Mouse (Mus musculus): ENCODE measurements at regions not wholly inside any gene's neighbourhood (a gene's known extent, or its start where the extent isn't known, plus 50 kb on each side); places are given as distances from the start of the nearest gene placed in this dataset.

- DNase-seq (ENCODE audit: low read depth) = no peak
Observed at GRCm38 (mm10) chr8:109012655-109013054, 481.2 kb upstream of the Pmfbp1 start.

DNA sequence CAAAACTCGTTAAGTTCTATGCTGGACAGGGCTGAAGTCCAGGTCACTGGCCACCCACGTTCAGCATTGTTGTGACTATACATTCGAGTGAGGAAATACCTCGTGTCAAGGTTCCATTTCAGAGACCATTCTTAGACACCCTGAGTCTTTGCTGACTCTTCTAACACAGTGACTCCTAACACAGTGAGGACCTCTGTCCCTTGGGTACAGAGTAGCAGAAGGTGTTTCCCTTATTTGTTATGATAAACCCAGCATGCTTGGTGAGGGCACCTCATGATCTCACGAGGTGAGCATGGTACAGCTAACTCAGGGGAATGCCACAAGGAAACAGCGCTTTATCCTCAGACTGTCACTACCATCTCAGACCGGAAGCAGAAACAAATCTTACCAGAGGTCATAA is 480.2 kb upstream of the Pmfbp1 start:
- no peak for DNase-seq (ENCODE audit: low read depth)

DNA sequence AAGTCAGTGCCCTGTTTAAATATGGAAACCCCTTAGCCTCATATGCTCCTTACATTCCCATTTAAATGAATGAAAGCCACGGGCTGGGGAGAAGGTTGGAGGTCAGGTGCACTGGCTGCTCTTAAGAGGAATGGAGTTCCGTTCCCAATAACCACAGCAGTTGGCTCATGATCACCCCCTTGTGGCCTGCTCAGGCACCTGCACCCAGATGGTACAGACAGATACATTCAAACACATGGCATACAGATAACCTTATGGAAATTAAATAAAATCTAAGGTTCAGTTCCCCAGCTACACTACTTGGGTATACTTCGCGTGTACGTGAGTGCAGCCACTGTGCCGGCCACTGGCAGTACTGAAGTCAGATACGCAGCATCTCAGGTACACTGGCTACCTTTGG is 479.1 kb upstream of the Pmfbp1 start:
- peak; percentile 17 for DNase-seq (ENCODE audit: low read depth)

DNA sequence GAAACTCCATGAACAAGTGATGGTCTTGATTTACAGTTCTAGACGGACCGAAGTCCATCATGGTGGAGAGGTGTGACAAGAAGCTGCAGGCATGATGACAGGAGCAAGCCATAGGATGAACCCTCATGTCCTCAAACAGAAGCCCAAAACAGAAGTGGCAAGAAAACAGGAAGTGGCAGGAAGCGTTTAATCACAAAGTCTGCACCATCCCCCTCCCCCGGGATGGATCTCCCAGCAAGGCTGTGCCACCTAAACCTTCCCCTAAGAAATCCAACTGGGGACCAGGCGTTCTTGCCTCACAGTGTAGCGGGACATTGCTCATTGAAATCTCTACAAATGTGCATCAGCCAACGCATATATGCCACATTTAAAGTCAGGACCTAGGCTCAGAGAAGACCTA is 474.3 kb upstream of the Pmfbp1 start:
- no peak for DNase-seq (ENCODE audit: low read depth)

DNA sequence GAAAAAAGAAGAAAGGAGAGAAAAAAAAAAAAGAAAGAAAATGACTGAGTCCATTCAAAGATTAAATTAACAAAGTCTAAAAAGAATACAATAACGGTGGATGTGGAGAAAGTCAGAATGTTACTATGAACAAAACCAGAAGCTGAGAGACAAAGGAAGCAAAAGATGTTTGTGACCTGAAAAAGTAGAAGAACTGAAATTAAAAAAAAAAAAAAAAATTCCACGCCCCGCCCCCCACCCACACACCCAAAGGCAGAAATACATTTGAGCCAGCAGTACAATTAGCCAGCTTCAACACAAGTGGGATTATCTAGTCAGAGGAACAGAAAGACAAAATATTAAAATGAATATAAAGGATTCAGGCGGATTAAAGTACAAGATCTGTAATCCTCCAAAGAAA is 473.7 kb upstream of the Pmfbp1 start:
- no peak for DNase-seq (ENCODE audit: low read depth)

DNA sequence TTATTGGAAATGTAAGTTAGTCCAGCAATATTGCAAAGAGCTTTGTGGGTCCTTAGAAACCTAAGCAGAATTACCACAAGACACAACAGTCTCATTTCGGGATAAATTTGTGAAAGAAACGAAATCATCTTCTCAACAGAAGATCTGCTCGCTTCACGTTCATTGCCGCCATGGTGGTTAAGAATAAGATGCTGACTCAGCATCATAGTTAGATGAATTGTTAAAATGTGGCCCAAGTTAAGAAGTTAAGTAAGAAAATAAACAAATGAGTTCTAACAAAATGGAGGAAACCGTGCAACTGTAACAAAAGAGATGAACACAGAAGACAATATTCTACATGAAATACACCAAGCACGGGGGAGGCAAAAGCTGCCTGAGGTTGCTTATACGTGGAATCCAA is 465.9 kb upstream of the Pmfbp1 start:
- no peak for DNase-seq (ENCODE audit: low read depth)

DNA sequence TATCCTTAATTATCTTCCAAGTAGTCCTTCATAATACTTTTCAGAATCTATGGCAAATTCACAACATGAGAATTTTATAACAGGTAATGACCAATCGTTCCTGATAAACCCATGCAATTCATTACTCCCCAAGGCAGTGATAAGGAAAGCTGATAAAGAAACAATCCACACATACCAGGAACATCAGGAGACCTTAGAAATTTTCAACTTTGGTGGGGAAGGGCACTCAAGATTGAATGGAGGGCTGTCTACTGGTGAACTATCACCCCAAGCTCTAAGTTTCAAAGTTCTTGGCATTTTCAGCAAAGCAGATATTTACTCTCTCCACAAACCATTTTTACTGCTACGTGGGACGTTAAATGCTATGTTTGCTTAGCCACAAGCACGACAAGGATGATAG is 440.2 kb upstream of the Pmfbp1 start:
- no peak for DNase-seq (ENCODE audit: low read depth)

- no peak for DNase-seq (ENCODE audit: low read depth)
Observed at GRCm38 (mm10) chr8:109059152-109059551, 434.7 kb upstream of the Pmfbp1 start.

GRCm38 (mm10) chr8:109062376-109062775 is 431.5 kb upstream of the Pmfbp1 start:
- no peak for DNase-seq (ENCODE audit: low read depth)

DNA sequence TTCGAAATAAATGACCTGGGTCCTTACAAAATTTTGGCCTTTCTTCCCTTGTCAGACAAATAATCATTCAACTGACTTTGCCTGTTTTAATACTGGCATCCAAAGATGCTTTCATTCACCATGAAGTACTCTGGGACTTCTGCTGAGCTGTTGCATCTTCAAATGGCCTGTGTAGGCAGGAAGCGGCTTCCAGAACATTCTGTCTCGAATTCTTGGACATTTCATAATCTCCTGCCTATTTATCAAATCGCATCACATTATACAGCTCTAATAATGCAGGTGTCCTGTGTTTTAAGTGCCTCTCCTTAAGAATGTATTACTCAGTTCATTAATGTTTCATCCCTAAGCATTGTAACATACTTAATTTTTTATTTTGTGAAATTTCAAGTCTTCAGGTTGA is 420.1 kb upstream of the Pmfbp1 start:
- DNase-seq (ENCODE audit: low read depth) = no peak

DNA sequence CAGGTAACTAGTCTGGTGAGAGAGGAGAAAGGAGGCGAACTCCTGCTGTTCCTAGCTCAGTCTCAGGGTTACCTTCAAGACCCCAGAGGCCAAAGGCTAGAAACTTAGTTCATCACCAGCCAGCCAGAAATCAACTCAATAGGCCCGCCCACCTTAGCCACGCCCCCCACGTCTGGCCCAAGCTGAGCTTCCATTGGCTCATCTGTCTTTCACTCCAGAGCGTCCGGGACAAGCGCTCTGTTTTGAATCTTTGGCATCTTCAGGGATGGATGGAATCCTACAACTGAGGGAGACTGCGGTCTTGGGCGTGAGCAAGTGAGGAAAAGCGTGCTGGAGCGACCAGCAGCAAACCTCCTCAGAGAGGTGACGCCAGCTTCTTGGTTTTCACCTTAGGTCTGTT is 418.8 kb upstream of the Pmfbp1 start:
- DNase-seq (ENCODE audit: low read depth) = peak; percentile 1

DNA sequence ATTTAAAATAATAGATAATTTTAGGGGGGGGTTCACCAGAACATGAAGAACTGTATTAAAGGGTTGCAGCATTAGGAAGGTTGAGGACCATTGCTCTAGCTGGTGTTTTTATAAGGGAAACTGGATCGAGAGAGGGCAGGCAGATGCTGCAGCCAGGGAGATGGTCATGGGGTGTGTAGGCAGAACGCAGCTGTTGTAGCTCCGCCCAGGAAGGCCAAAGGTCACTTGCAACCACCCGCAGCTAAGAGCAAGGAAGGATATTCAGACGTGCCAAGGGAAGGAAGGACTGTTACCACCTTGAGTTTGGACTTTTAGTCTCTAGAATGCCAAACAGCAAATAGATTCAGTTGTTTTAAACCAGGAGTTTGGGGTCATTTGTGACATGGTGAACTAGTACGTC is 414.6 kb upstream of the Pmfbp1 start:
- DNase-seq (ENCODE audit: low read depth) = no peak

GRCm38 (mm10) chr8:109081295-109081694 is 412.5 kb upstream of the Pmfbp1 start:
- DNase-seq (ENCODE audit: low read depth) = no peak

DNA sequence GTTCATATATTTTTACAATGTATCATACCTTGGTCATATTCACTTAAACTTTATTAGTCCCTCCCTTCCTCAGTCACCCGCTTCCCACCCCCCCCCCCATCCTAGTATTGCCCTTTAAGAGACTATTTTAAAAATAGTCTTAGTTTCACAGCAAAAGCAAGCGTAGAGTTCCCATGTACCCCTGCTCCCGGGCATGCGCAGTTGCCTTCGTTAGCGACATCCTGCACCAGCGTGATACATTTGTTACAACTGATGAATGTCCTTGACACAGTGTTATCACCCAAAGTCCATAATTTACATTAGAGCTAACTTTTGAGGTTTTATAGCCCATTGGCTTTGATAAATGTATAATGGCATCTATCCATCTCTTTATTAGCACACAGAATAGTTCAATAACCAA is 408.7 kb upstream of the Pmfbp1 start:
- DNase-seq (ENCODE audit: low read depth) = no peak

- no peak for DNase-seq (ENCODE audit: low read depth)
Observed at GRCm38 (mm10) chr8:109087781-109088180, 406.0 kb upstream of the Pmfbp1 start.

- no peak for DNase-seq (ENCODE audit: low read depth)
Observed at GRCm38 (mm10) chr8:109099671-109100070, 394.2 kb upstream of the Pmfbp1 start.

- no peak for DNase-seq (ENCODE audit: low read depth)
Observed at GRCm38 (mm10) chr8:109101416-109101815, 392.4 kb upstream of the Pmfbp1 start.

DNA sequence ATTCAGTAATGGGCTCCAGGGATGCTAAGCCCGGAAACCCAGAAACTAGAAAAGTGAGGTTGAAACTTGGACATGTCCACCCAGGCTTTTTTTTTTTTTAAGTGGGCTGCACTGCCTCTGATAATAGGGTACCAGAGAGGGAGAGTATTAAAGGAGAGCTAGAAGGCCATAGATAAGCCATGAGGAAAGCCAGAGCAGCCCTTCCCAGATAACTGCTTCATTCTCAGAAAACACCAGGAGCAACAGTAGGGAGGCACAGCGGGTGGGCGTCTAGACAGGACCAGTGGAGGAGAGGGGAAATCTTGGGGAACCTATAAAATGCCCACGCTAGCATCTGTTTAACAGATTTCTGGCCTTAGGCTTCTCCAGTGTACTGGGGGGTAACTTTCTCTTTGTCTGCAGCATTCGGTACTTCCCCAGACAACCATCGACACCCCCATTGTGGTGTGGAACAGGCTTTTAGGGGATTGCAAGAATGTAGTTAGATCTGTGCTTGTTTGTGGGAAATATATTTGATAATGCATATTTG is 389.0 kb upstream of the Pmfbp1 start:
- no peak for DNase-seq (ENCODE audit: low read depth)

GRCm38 (mm10) chr8:109105693-109106092 is 388.1 kb upstream of the Pmfbp1 start:
- no peak for DNase-seq (ENCODE audit: low read depth)

GRCm38 (mm10) chr8:109106971-109107370 is 386.9 kb upstream of the Pmfbp1 start:
- DNase-seq (ENCODE audit: low read depth) = no peak

DNA sequence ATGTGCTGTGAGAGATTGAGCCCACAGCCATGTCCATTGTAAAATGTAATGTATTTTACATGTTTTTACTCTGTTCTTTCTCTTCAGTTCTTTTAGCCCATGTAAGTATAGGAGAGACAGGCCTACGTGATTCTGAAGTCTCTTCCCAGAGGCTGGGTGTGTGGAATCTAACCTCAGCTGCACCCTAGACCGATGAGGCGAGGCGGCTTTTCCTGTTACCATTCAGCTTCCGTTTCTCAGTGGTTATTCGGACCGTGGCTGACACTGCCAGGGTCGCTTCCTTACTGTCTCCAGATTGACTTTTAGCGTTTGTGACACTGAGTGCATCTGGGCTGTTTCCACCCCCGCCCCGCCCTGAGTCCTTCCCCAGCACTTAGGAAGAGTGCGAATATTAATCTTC is 386.1 kb upstream of the Pmfbp1 start:
- no peak for DNase-seq (ENCODE audit: low read depth)

- no peak for DNase-seq (ENCODE audit: low read depth)
Observed at GRCm38 (mm10) chr8:109109390-109109789, 384.4 kb upstream of the Pmfbp1 start.

DNA sequence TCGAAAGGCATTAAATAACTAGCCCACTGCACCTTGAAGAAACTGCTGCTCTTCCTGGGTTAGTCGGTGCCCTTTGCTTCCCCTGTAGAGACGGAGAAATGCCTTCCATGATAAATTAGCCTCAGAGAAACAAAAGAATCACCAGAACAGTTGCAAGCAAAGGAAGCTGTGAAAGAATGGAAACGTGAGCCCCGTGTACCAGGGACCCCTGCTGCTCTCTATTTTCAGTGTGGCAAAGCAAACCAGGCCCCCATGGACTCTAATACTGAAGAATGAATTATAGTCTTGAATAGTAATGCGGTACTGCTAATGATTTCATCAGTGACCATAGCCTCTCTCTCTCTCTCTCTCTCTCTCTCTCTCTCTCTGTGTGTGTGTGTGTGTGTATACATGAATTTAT is 372.1 kb upstream of the Pmfbp1 start:
- DNase-seq (ENCODE audit: low read depth) = no peak

DNA sequence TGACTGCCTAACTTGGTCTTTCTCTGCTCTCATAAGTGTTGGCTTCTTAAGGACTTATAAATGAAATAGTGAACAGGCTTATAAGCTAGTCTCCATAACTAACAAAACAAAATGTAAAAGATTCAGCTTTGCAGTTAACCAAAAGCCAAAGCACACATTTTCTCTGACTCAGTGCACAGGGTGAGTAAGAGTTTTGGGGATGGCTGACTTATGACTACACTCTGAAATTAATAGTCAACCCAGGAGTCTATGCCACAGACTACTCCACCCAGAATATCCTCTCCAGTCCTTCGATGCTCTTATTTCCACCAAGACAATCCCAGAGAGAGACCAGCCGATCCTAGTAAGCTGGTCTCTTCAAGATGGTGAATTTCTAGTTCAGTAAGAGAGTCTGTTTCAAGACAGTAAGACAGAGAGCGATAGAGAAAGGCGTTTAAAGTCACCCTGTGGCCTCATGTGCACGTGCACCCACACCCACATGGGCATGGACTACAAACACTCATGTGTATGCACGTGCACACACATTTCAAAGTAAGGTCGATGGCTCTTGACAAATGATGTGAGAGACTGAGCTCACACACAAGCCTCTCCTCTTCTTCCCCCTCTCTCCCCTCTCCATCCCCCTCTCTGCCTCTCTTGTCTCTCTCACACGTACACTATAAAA is 351.2 kb upstream of the Pmfbp1 start:
- no peak for DNase-seq (ENCODE audit: low read depth)

All from c-Kit-positive CD71-positive TER-119-negative erythroid progenitor cells, embryonic 14.5 days (primary cell).